Mouse (Mus musculus) forebrain, embryonic 12.5 days (tissue): ENCODE measurements around the gene Vps33b. TPM values are rescaled to one million over a fixed set of nuclear protein-coding genes. Genes with fewer than 3 reads are reported as not detected.
"Not testable (repeated sequence)": the region's sequence is repeated elsewhere in the genome, so short reads cannot be mapped to it uniquely, and the experiment has no call there.

Experiments used
- ATAC-seq: fragments of 200-750 bp; cut with Nextera tagmentation; 2 replicates; pipeline ENCODE4 v1.8.0; 2017; ENCODE audit warnings: moderate TSS enrichment; ENCODE audit not compliant: low FRiP score
- H3K27ac ChIP-seq: fragments of 300-500 bp; sonication (generic); 2 replicates; pipeline ENCODE4 v1.5.1; 2016; ENCODE audit warnings: mild to moderate bottlenecking
- H3K27me3 ChIP-seq: fragments of 300-500 bp; sonication (generic); 2 replicates; pipeline ENCODE4 v1.6.1; 2016; ENCODE audit warnings: mild to moderate bottlenecking
- H3K36me3 ChIP-seq: fragments of 300-500 bp; sonication (generic); replicated peaks from 2 replicates; pipeline ENCODE4 v1.6.1; 2016; ENCODE audit warnings: mild to moderate bottlenecking
- H3K4me1 ChIP-seq: fragments of 300-500 bp; sonication (generic); 2 replicates; pipeline ENCODE4 v1.6.1; 2016
- H3K4me2 ChIP-seq: fragments of 300-500 bp; sonication (generic); 2 replicates; pipeline ENCODE4 v1.6.1; 2016; ENCODE audit warnings: mild to moderate bottlenecking, moderate library complexity
- H3K4me3 ChIP-seq: fragments of 300-500 bp; sonication (generic); replicated peaks from 2 replicates; pipeline ENCODE4 v1.5.1; 2016; ENCODE audit warnings: mild to moderate bottlenecking
- H3K9ac ChIP-seq: fragments of 300-500 bp; sonication (generic); 2 replicates; pipeline ENCODE4 v1.6.1; 2016; ENCODE audit warnings: mild to moderate bottlenecking
- H3K9me3 ChIP-seq: fragments of 300-500 bp; sonication (generic); 2 replicates; pipeline ENCODE4 v1.6.1; 2016
- whole genome bisulfite sequencing: fragments of 180-500 bp; shearing (Covaris S2); methylation state at CpG from one replicate; pipeline ENCODE4 v1.1.7; 2016; 5-methylcytosine and 5-hydroxymethylcytosine counted together
- polyA plus RNA-seq: library from polyadenylated mRNA; unstranded; fragments of >200 nt; fragmentation: Nextera tagmentation; extraction: Ambion mirVana; gene quantifications from 2 replicates; pipeline ENCODE4 v1.2.1, GENCODE M21; 2016

Gene Vps33b
- polyA plus RNA-seq, 1 experiment from 2014 or later = 17.4 TPM

GRCm38 (mm10) chr7:80298754-80299153, 29.3 kb downstream of the Vps33b start:
- H3K4me2 ChIP-seq = no peak overlapping the region
- WGBS = 94% methylated on average over 4 of the region's 4 CpGs
- peaks cover 43% of the 10 kb centered on the region for H3K36me3 ChIP-seq
- H3K27me3 ChIP-seq = no peaks in the 10 kb centered on the region
- H3K9me3 ChIP-seq = no peaks in the 10 kb centered on the region
- H3K9ac ChIP-seq = no peak overlapping the region
- no peak overlapping the region for H3K27ac ChIP-seq
- no peak overlapping the region for H3K4me3 ChIP-seq
- H3K4me1 ChIP-seq = peaks cover 25% of the 10 kb centered on the region
- no peak for ATAC-seq

GRCm38 (mm10) chr7:80299568-80299967, 30.1 kb downstream of the Vps33b start:
- no peak overlapping the region for H3K27ac ChIP-seq
- H3K27me3 ChIP-seq = no peaks in the 10 kb centered on the region
- H3K4me1 ChIP-seq = peaks cover 25% of the 10 kb centered on the region
- no peak for ATAC-seq
- no peaks in the 10 kb centered on the region for H3K9me3 ChIP-seq
- no peak overlapping the region for H3K4me2 ChIP-seq
- no peak overlapping the region for H3K4me3 ChIP-seq
- peaks cover 51% of the 10 kb centered on the region for H3K36me3 ChIP-seq
- WGBS = 92% methylated on average over 3 of the region's 3 CpGs
- H3K9ac ChIP-seq = no peak overlapping the region

GRCm38 (mm10) chr7:80301522-80301921, 32.1 kb downstream of the Vps33b start:
- 86% methylated on average over 2 of the region's 2 CpGs for WGBS
- peaks cover 70% of the 10 kb centered on the region for H3K36me3 ChIP-seq

GRCm38 (mm10) chr7:80307766-80308165, 38.3 kb downstream of the Vps33b start:
- H3K4me2 ChIP-seq = no peak overlapping the region
- 83% methylated on average over 3 of the region's 3 CpGs for WGBS
- no peak overlapping the region for H3K27ac ChIP-seq
- no peak overlapping the region for H3K4me3 ChIP-seq
- no peaks in the 10 kb centered on the region for H3K4me1 ChIP-seq
- no peak overlapping the region for H3K9ac ChIP-seq
- H3K27me3 ChIP-seq = no peaks in the 10 kb centered on the region
- no peak for ATAC-seq
- no peaks in the 10 kb centered on the region for H3K9me3 ChIP-seq
- H3K36me3 ChIP-seq = peaks cover 95% of the 10 kb centered on the region

More at GRCm38 (mm10) chr7:80301522-80301921, 32.1 kb downstream of the Vps33b start:
- Histone ChIP-seq H3K4me2 (no peak overlapping the region), H3K27me3 (no peaks in the 10 kb centered on the region), H3K4me3 (no peak overlapping the region), H3K9me3 (no peaks in the 10 kb centered on the region), H3K27ac (no peak overlapping the region), H3K9ac (no peak overlapping the region), H3K4me1 (peaks cover 14% of the 10 kb centered on the region)
- ATAC-seq = no peak

GRCm38 (mm10) chr7:80310771-80311170, 41.3 kb downstream of the Vps33b start:
- WGBS = 85% methylated on average over 7 of the region's 7 CpGs
- ATAC-seq = no peak
- Histone ChIP-seq H3K27me3 (no peaks in the 10 kb centered on the region), H3K9me3 (no peaks in the 10 kb centered on the region), H3K36me3 (peaks cover 97% of the 10 kb centered on the region), H3K4me3 (no peak overlapping the region), H3K27ac (no peak overlapping the region), H3K4me1 (no peaks in the 10 kb centered on the region), H3K4me2 (no peak overlapping the region), H3K9ac (no peak overlapping the region)

- no peaks in the 10 kb centered on the region for H3K4me1 ChIP-seq
- no peak for ATAC-seq
- peaks cover 89% of the 10 kb centered on the region for H3K36me3 ChIP-seq
- no peak overlapping the region for H3K4me3 ChIP-seq
- no peaks in the 10 kb centered on the region for H3K27me3 ChIP-seq
- no peak overlapping the region for H3K9ac ChIP-seq
- WGBS = 83% methylated on average over 2 of the region's 2 CpGs
- no peak overlapping the region for H3K4me2 ChIP-seq
- H3K9me3 ChIP-seq = no peaks in the 10 kb centered on the region
- no peak overlapping the region for H3K27ac ChIP-seq
These were observed 46.3 kb downstream of the Vps33b start for GRCm38 (mm10) chr7:80315733-80316132.

GRCm38 (mm10) chr7:80317439-80318115, 48.1 kb downstream of the Vps33b start:
- peaks cover 74% of the 10 kb centered on the region for H3K36me3 ChIP-seq
- no peaks in the 10 kb centered on the region for H3K9me3 ChIP-seq
- peaks cover 6% of the 10 kb centered on the region; the same call in 1 of the 2 replicates for H3K4me1 ChIP-seq
- ATAC-seq = no peak
- 76% methylated on average over 1 of the region's 1 CpGs for WGBS
- no peak overlapping the region for H3K4me3 ChIP-seq
- no peak overlapping the region for H3K9ac ChIP-seq
- no peak overlapping the region for H3K27ac ChIP-seq
- H3K4me2 ChIP-seq = no peak overlapping the region
- H3K27me3 ChIP-seq = no peaks in the 10 kb centered on the region

- H3K27me3 ChIP-seq = no peaks in the 10 kb centered on the region
- ATAC-seq = no peak
- peaks cover 63% of the 10 kb centered on the region for H3K36me3 ChIP-seq
- peaks cover 16% of the 10 kb centered on the region for H3K4me1 ChIP-seq
- 98% methylated on average over 4 of the region's 4 CpGs for WGBS
- no peak overlapping the region for H3K4me3 ChIP-seq
- no peak overlapping the region for H3K4me2 ChIP-seq
- no peak overlapping the region for H3K27ac ChIP-seq
- no peaks in the 10 kb centered on the region for H3K9me3 ChIP-seq
- H3K9ac ChIP-seq = 0 out of 2 replicates have a peak overlapping the region, but pooled peaks have one; percentile 7
These were observed 49.2 kb downstream of the Vps33b start for GRCm38 (mm10) chr7:80318670-80319069.

GRCm38 (mm10) chr7:80319846-80320496, 50.5 kb downstream of the Vps33b start:
- ATAC-seq = no peak
- Histone ChIP-seq H3K27me3 (no peaks in the 10 kb centered on the region), H3K4me2 (no peak overlapping the region), H3K9ac (no peak overlapping the region; the same call in 1 of the 2 replicates), H3K4me3 (no peak overlapping the region), H3K4me1 (peaks cover 17% of the 10 kb centered on the region), H3K36me3 (peaks cover 51% of the 10 kb centered on the region), H3K27ac (0 out of 2 replicates have a peak overlapping the region, but pooled peaks have one; percentile 25), H3K9me3 (no peaks in the 10 kb centered on the region)
- WGBS = 87% methylated on average over 19 of the region's 19 CpGs

- peaks cover 59% of the 10 kb centered on the region for H3K36me3 ChIP-seq
- 22% methylated on average over 8 of the region's 8 CpGs for WGBS
- H3K4me3 ChIP-seq = peak overlapping the region; percentile 64
- peak overlapping the region; percentile 86 for H3K27ac ChIP-seq
- H3K27me3 ChIP-seq = no peaks in the 10 kb centered on the region
- H3K4me1 ChIP-seq = peaks cover 22% of the 10 kb centered on the region
- H3K9ac ChIP-seq = peak overlapping the region; percentile 61
- no peaks in the 10 kb centered on the region for H3K9me3 ChIP-seq
- no peak for ATAC-seq
- peak overlapping the region; percentile 83 for H3K4me2 ChIP-seq
These were observed 53.9 kb downstream of the Vps33b start for GRCm38 (mm10) chr7:80323336-80323735.

GRCm38 (mm10) chr7:80324043-80324815, 54.8 kb downstream of the Vps33b start, which contains the start of gene Rccd1:
TSS of gene Rccd1 (minus strand) at chr7:80324454.
- Histone ChIP-seq H3K4me3 (peak within 1 kb of the TSS; percentile 64), H3K4me1 (peaks cover 22% of the 10 kb centered on the region), H3K36me3 (peaks cover 60% of the 10 kb centered on the region), H3K27me3 (no peaks in the 10 kb centered on the region), H3K4me2 (peak within 1 kb of the TSS; percentile 83), H3K9ac (peak within 1 kb of the TSS; percentile 61), H3K9me3 (no peaks in the 10 kb centered on the region), H3K27ac (peak within 1 kb of the TSS; percentile 86)
- ATAC-seq = peak; percentile 99
- 2% methylated on average over 38 of the region's 38 CpGs for WGBS

GRCm38 (mm10) chr7:80324816-80325119, 55.3 kb downstream of the Vps33b start:
- peaks cover 60% of the 10 kb centered on the region for H3K36me3 ChIP-seq
- peaks cover 22% of the 10 kb centered on the region for H3K4me1 ChIP-seq
- not testable (repeated sequence) for H3K9ac ChIP-seq, H3K27me3 ChIP-seq, H3K9me3 ChIP-seq, ATAC-seq, H3K4me3 ChIP-seq
- 0 out of 2 replicates have a peak overlapping the region, but pooled peaks have one; percentile 25 for H3K27ac ChIP-seq
- peak overlapping the region; percentile 83; the same call in 1 of the 2 replicates for H3K4me2 ChIP-seq
- 55% methylated on average over 5 of the region's 5 CpGs for WGBS
